ENCODE assay signal across 28 mouse cellular contexts in genomic region chr1:160672088-160672814, GRCm38 (mm10).
DNase-seq lines count a peak whose midpoint lies in the region; ATAC-seq and TF ChIP-seq lines count a peak whose summit lies in the region.
"Had no signal": no experiment of that assay in that cellular context is flagged by ENCODE, and none has a peak within 500 bp of the region (broad histone marks: within the 10 kb centered on the region; RNA-seq: fewer than 3 reads in every experiment).

No protein-coding gene starts in this region.

- no peak overlapping the region for H3K27ac ChIP-seq in lung, embryonic 14.5 days (ENCODE audit: low read depth)
- H3K27ac ChIP-seq: embryonic facial prominence, embryonic 13.5 days; forebrain, embryonic 12.5 days; forebrain, embryonic 15.5 days; heart, adult 2 months; heart, embryonic 10.5 days; heart, embryonic 13.5 days; hindbrain, embryonic 14.5 days; hindbrain, postnatal 0 days had no signal

- 60% methylated on average over 3 of the region's 3 CpGs for WGBS in lung, embryonic 14.5 days

- no peak for DNase-seq in frontal cortex, adult 2 months (ENCODE audit: extremely low spot score in 1 of 2, low spot score in 1 of 2)
- DNase-seq in lung, embryonic 14.5 days = peak; percentile 17
- no peak for DNase-seq in lung, postnatal 10 days
- peak; percentile 42 for DNase-seq in brain, adult 2 months (ENCODE audit: low read depth, low spot score)
- DNase-seq in induced T-regulatory cell, adult 2 months (ENCODE audit: low read depth) = peak; percentile 47
- DNase-seq in adrenal gland, postnatal 10 days = no peak
- DNase-seq in urinary bladder, postnatal 10 days (ENCODE audit: low spot score) = no peak
- DNase-seq: adrenal gland, adult 8-10 months; adrenal gland, postnatal 36 days; cerebellum, adult 11 months; cerebellum, adult 2 months; cerebellum, adult 9-11 months; cerebellum, postnatal 25 days; gastrocnemius, postnatal 25 days; heart, adult 2 months; heart, postnatal 14 days; heart, postnatal 4 days had no signal

- no peaks in the 10 kb centered on the region for H3K27me3 ChIP-seq in lung, embryonic 14.5 days (ENCODE audit: insufficient read depth, low read length)
- H3K27me3 ChIP-seq: embryonic facial prominence, embryonic 13.5 days; forebrain, embryonic 12.5 days; forebrain, embryonic 15.5 days; heart, embryonic 13.5 days had no signal

- no peaks in the 10 kb centered on the region for H3K9me3 ChIP-seq in lung, embryonic 14.5 days (ENCODE audit: low read depth, low read length)
- H3K9me3 ChIP-seq: embryonic facial prominence, embryonic 13.5 days; forebrain, embryonic 12.5 days; forebrain, embryonic 15.5 days; heart, embryonic 10.5 days; heart, embryonic 13.5 days had no signal

- no peak for TF ChIP-seq CTCF in lung, embryonic 14.5 days (IDR thresholded peaks at IDR 0.05; ENCODE audit: low read depth)

- no peak overlapping the region for H3K4me3 ChIP-seq in lung, embryonic 14.5 days (ENCODE audit: low read depth, low read length)
- H3K4me3 ChIP-seq: embryonic facial prominence, embryonic 13.5 days; forebrain, embryonic 12.5 days; forebrain, embryonic 15.5 days; heart, adult 2 months; heart, embryonic 10.5 days; heart, embryonic 13.5 days had no signal

- ATAC-seq in frontal cortex, adult (ENCODE audit: low TSS enrichment) = peak; percentile 52; the same call in 1 of the 2 replicates
- ATAC-seq in lung, embryonic 14.5 days (ENCODE audit: insufficient read depth) = peak; percentile 47; the same call in 1 of the 2 replicates
- ATAC-seq: activated CD4-positive, CD25-positive, alpha-beta regulatory T cell, adult 4 months; CD4-positive, CD25-positive, alpha-beta regulatory T cell, adult 4 months; forebrain, embryonic 15.5 days; hindbrain, postnatal 0 days; intestine, postnatal 0 days had no signal

- no peak overlapping the region for H3K9ac ChIP-seq in lung, embryonic 14.5 days
- H3K9ac ChIP-seq: embryonic facial prominence, embryonic 13.5 days; forebrain, embryonic 12.5 days; forebrain, embryonic 15.5 days; heart, embryonic 13.5 days; hindbrain, embryonic 14.5 days had no signal

- no peaks in the 10 kb centered on the region for H3K36me3 ChIP-seq in lung, embryonic 14.5 days (ENCODE audit: insufficient read depth)
- H3K36me3 ChIP-seq: embryonic facial prominence, embryonic 13.5 days; forebrain, embryonic 12.5 days; forebrain, embryonic 15.5 days; heart, embryonic 10.5 days had no signal

- no peaks in the 10 kb centered on the region for H3K4me1 ChIP-seq in lung, embryonic 14.5 days (ENCODE audit: insufficient read depth)
- H3K4me1 ChIP-seq: embryonic facial prominence, embryonic 13.5 days; forebrain, embryonic 12.5 days; forebrain, embryonic 15.5 days had no signal

- H3K4me2 ChIP-seq in lung, embryonic 14.5 days = no peak overlapping the region
- H3K4me2 ChIP-seq: embryonic facial prominence, embryonic 13.5 days; forebrain, embryonic 12.5 days; forebrain, embryonic 15.5 days; heart, embryonic 13.5 days; hindbrain, embryonic 14.5 days had no signal

Comparison
In these comparisons a context has a peak if more than half of its experiments do, and no peak if none do; other contexts are left out.
1. DNase-seq: peak in lung, embryonic 14.5 days (single experiment), brain, adult 2 months (single experiment) and induced T-regulatory cell, adult 2 months (single experiment); none in frontal cortex, adult 2 months (0 of 2), lung, postnatal 10 days (single experiment), adrenal gland, postnatal 10 days (single experiment) and urinary bladder, postnatal 10 days (single experiment).